Mouse (Mus musculus) right cerebral cortex, postnatal 14 days (tissue): ENCODE data around the gene Sh3rf1.
"Not testable (repeated sequence)": the region's sequence is repeated elsewhere in the genome, so short reads cannot be mapped to it uniquely, and the experiment has no call there.

Source experiments
- DNase-seq: peaks from one replicate; pipeline ENCODE4 v3.0.0; 2022

Sh3rf1 gene

DNA sequence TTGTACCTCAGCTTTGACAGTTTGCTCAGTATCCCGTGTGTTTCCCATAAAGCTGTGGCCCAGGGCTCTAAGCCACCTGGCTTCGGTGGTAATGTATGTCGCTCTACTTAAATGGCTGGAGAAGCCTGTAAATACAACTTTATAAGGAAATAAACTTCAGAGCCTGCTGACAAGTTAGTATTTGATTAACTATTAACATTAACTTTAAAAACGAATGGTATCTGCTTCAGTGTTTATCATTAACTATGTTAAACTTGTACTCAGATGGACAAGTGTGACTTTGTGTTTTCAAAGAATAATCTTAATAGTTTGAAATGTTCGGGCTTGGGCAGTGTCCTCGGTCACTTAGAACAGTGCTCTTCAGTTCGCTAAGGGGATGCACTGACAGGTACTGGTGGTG is 151.5 kb downstream of the Sh3rf1 start:
- DNase-seq = no peak

GRCm38 (mm10) chr8:61378847-61379698 is 155.4 kb downstream of the Sh3rf1 start:
- no peak for DNase-seq

GRCm38 (mm10) chr8:61384536-61384935 is 160.9 kb downstream of the Sh3rf1 start:
- DNase-seq = no peak

DNA sequence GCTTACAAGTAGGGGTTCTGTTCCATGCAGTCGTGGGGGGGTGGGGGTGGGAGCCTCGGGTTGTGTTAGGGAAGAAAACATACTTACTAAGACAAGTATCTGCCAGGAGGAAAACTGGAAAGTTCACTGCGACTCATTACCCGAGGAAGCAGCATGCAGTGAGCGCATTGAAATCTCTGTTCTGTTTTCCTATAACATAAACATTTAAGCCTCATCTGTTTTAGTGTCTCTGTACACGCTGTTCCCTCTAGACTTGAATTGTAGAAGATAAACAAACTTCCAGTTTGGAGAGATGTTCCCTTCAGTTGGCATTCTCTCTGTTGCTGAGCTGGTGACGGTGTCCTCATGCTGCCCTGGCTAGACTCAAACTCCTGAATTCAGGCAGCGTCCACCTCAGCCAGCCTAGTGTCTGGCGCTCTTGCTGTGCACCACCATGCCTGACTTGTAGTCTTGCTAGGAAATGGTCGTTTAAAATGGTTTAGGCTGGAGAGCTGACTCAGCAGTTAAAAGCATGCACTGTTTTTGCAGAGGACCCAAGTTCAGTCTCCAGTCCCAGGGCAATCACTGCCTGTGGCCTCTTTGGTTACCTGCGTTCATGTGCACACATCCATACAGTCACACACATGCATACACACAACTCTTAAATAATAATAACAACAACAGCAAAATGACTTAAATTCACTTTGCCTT is 162.0 kb downstream of the Sh3rf1 start:
- DNase-seq = no peak

DNA sequence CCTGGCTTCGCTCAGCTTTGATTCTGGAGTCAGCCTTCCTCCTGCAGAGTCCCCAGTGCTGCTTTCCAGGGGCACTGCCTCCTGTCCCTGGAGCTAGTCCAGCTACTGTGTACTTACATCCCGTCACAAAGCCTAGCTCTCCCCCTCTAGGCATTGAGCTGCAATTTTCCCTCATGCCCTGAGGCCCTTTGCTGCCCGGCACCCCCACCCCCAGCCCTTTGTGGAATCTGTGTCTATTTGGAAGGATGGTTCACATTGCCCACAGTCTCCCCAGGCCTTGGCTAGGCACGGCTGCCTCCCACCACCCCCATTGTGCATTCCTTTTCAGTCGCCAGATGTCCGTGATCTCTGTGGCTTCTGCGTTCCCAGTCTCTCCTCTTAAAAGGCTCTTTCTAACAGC is 163.0 kb downstream of the Sh3rf1 start:
- no peak for DNase-seq

GRCm38 (mm10) chr8:61387501-61387963 is 163.9 kb downstream of the Sh3rf1 start:
- no peak for DNase-seq

GRCm38 (mm10) chr8:61388341-61388740 is 164.7 kb downstream of the Sh3rf1 start:
- DNase-seq = no peak

DNA sequence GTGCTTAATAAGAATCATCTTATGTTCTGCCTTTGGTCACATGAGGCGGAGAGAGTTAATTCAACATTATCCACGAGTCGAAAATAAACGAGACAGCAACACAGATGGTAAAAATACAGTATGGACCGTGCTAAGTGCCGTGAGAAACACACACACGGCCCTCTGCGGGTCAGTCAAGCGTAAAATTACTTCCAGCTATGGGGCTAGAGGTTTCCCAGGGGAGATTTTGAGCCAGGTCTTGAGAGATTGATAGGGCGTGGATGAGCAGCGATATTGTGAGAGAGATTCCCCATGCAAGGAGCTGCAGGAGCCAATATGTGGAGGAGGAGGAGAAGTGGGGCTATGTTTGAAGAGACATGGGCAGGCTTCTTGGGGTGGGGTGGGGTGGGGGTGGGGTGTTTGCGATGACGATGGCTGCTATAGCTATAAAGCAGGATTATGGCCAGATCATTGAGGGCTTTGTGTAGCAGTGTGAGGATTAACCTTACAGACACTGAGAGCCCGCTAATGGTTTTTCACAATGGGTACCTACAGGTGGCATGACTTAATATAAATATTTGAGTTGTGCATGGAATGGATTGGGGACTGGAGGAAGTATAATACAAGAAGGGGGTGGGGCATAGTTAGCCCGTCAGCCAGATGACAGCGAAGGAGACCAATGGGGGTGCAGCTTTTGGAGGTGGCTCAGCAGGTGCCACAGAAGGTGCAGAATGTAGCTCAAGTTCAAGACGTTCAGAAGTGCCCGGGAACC is 166.8 kb downstream of the Sh3rf1 start:
- DNase-seq = no peak

DNA sequence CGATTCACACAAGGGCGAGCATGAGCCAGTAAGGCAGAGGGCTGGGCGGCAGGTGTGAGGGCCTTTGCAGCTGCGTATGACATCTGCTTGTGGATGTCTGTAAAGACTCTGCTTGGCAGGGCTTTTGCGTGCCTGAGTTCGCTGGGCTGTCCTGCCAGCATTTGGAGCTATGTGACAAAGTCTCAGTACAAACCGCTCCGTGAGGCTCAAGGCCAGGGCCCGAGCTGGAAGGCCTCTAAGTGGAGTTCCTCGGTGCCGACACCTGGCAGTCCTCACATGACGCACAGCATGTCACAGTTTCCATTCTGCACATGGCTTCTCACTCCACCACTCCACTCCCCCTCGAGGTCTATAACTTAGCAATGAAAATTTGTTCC is 167.4 kb downstream of the Sh3rf1 start:
- no peak for DNase-seq

GRCm38 (mm10) chr8:61397139-61397538 is 173.5 kb downstream of the Sh3rf1 start:
- DNase-seq = no peak

GRCm38 (mm10) chr8:61397755-61398154 is 174.1 kb downstream of the Sh3rf1 start:
- no peak for DNase-seq

DNA sequence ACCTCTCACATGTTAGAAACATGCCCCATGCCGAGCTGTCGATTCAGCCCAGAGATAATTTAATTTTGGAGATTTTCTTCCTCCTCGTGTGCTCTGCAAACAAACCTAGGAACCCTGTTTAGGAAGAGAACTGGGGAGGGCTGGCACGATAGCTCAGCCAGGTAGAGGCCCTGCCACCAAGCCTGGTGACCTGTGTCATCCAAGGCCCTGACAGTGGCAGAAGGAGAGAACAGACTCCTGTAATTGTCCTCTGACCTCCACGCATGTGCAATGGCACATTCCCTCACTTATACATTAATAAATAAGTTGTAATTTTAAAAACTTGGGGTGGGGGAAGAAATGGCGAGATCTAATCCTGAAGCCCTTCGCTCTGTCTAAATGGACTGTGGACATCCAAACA is 179.2 kb downstream of the Sh3rf1 start:
- no peak for DNase-seq

DNA sequence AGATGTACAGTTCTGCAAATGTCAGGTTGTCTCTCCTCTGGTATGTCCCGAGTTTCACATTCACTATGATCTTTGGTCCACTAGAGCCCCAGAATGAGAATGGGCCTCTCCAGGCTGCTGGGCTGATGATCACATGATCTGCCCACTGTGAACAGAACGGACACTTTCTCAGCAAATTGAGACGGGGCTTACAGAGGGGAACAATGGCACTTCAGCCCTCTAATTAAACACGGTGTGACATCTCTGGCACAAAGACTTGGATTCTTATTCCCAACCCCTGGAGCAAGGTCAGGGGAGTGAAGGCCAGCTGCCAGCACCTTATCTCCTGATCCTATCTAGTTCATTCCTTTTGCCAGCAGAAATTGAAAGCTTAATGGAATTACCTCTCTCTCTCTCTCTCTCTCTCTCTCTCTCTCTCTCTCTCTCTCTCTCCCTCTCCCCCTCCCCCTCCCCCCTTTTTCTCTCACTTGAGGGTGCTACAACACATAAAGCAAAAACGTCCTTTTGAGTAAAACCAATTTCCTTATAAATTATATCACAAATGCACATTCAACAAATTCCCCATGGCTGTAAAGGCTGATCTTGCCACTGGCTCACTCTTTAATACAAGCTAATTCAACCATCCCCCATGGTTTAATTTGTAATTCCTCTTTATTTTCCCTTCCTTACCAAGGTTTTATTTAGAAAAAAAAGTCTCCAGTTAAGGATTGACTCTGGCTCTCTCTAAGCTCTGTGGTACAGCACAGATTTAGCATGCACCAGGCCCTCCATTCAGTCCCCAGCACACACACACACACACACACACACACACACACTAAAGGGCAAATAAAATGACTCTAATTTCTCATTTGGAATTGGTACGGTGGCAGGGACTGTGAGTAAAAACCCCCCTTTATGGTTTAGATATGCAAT is 179.8 kb downstream of the Sh3rf1 start:
- no peak for DNase-seq

DNA sequence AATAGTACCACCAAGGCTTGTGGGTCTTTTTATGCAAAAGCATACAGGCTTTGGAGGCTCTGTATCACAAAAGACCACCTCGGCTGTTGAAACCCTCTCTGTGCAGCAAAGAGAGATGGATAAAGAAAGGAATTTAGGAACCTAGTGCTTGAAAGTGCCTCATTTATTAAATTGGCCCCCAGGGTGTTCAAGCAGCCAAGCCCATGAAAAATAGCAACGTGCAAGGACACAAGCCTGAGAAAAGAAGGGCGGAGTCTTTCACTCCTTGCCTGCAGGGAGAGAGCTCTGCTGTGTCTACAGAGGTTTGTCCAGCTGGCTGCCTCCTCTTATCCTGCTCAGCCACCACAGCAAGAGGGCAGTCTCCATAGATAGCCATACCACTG is 180.5 kb downstream of the Sh3rf1 start:
- no peak for DNase-seq

DNA sequence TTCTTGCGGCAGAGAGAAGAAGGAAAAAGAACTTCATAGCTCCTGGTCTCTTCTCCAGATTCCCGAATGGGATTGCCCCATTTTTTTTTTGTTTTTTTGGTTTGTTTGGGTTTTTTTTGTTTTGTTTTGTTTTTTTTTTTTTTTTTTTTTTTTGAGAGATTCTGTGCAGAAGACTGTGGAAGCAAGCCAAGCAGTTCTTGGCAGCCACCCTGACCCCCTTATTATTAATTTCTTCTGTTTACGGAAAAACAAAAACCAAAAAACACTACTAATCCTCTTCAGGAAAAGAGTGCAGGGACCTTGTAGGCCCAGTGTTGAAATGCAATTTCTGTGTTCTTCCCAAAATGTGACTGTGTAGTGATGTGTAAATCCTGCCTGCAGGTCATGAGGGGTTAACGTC is 185.4 kb downstream of the Sh3rf1 start:
- DNase-seq = no peak

DNA sequence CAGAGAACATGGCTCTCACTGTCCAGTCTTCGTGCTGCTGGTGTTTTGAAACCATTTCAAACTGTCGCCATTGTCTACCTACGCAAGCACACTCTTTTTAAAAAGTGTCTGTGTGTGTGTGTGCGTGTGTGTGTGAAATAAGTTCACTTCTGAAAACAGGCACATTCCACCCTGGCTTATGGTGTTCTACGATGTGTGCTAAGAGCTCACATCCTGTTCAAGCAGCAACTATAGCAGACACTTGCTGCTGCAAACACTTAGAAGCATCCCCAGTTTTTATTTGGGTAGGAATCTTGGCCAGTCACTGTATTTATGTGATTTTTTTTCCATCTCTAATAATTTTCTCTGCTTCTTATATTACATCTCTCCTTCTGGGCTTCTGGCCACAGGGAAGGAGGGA is 186.0 kb downstream of the Sh3rf1 start:
- not testable (repeated sequence) for DNase-seq

DNA sequence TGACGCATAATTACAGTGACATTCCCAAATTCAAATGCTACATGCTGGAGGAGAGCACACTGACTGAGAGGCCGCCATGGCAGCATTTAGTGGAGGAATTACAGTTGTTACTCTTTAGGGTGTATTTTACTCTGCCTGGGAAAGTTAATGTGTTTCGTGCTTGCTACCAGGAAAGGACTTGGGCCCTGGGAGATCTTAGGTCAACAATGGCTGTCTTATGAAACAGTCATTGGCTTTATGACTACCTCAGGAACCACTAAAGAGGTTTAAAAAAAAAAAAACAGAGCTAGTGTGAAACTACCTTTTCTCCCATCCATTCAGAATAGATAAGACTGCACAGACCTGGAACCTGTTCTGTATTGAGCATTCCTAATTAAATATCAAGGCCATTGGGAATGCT is 195.8 kb downstream of the Sh3rf1 start:
- no peak for DNase-seq

GRCm38 (mm10) chr8:61420166-61420565 is 196.5 kb downstream of the Sh3rf1 start:
- no peak for DNase-seq

GRCm38 (mm10) chr8:61421606-61422005 is 197.9 kb downstream of the Sh3rf1 start:
- DNase-seq = no peak

DNA sequence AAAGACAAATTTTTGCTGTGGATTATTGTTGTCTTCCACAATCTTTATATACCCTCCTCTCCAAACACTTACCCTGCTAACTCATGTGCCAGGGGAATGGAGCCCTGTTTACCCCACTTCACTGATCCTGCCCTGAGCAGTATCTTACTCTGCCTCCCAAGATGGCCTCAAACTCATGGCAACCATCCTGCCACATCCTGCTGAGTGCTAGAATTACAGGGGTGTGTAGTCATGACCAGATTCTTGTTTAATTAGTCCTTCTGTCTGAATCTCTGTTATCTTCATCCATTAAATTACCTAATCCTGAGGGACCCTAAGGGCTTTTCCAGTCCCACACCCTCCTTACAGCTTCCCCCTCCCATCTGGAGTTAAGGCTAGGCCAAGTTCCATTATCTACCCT is 201.5 kb downstream of the Sh3rf1 start:
- DNase-seq = no peak

DNA sequence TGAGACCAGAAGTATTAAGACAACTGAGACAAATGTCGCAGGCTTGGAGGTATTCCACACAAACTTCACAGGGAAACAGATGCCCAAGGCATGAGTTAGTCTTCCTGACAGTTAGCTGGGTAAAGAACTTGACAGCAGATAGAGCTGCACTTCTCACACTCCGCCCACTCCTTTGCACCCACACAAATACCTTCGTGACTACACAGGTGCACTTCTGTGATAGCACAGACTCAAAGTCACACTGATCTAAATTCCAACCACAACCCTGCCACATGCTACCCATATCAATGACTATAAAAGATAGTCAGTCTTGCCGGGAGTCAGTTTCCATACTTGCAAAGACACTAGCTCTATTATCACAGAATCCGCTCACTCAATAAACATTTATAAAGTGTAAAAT is 202.4 kb downstream of the Sh3rf1 start:
- no peak for DNase-seq

DNA sequence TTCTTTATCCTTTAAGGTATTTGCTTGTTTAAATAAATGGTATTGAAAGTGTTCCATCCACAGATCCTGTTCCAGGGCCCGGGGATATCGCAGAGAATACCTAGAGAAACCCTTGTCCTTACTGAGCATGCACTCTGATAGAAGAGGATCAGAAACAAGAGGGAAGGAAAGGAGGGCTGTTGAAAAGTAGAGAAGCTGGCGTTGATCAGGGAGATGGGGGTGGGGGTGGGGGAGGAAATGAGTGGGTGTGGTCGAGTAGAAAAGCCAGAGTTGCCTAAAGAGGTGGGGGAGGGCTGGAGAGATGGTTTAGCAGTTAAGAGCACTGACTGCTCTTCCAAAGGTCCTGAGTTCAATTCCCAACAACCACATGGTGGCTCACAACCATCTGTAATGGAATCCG is 203.0 kb downstream of the Sh3rf1 start:
- no peak for DNase-seq
